Mouse (Mus musculus) bone marrow, adult 2 months (tissue): ENCODE data around the gene Abcc5. TPM values are rescaled to one million over a fixed set of nuclear protein-coding genes. Genes with fewer than 3 reads are reported as not detected.
"Not testable (repeated sequence)": the region's sequence is repeated elsewhere in the genome, so short reads cannot be mapped to it uniquely, and the experiment has no call there.

Source experiments
- H3K27ac ChIP-seq: fragments of 200-500 bp; 2 replicates; pipeline ENCODE4 v1.5.1; 2012; ENCODE audit warnings: low read depth, mild to moderate bottlenecking, control low read depth, inconsistent platforms, low read length; ENCODE audit not compliant: control insufficient read depth, poor library complexity, insufficient read depth
- H3K4me1 ChIP-seq: fragments of 200-500 bp; 2 replicates; pipeline ENCODE4 v1.6.1; 2011; ENCODE audit warnings: low read length; ENCODE audit not compliant: control insufficient read depth, insufficient read depth
- H3K4me3 ChIP-seq: fragments of 200-500 bp; replicated peaks from 2 replicates; pipeline ENCODE3; 2011; ENCODE audit warnings: mild to moderate bottlenecking, low read depth, low read length, control low read depth; ENCODE audit not compliant: control insufficient read depth
- CTCF ChIP-seq: fragments of 200-500 bp; IDR thresholded peaks from 2 replicates; pipeline ENCODE4 v1.5.1; 2011; ENCODE audit warnings: low read length, control low read depth; ENCODE audit not compliant: control insufficient read depth, insufficient read depth
- POLR2A ChIP-seq: fragments of 200-500 bp; IDR thresholded peaks from 2 replicates; pipeline ENCODE4 v1.6.1; 2011; ENCODE audit warnings: low read depth, mild to moderate bottlenecking, control low read depth, low read length, borderline replicate concordance; ENCODE audit not compliant: control insufficient read depth
- WGBS: fragments of 180-500 bp; shearing (Covaris S2); methylation state at CpG from one replicate; pipeline ENCODE4 v1.1.7; 2018; 5-methylcytosine and 5-hydroxymethylcytosine counted together
- polyA plus RNA-seq: library from polyadenylated mRNA; stranded (reverse); fragments of >200 nt; gene quantifications from 2 replicates; pipeline ENCODE4 v1.2.4, GENCODE M21; 2011; ENCODE audit warnings: low replicate concordance; ENCODE audit not compliant: missing spikeins, insufficient read depth, insufficient read length

Gene Abcc5
- polyA plus RNA-seq: 32.1 and 71.4 TPM in 2 replicates

- WGBS: under 1% methylated on average over 62 of the region's 62 CpGs
- TF ChIP-seq POLR2A (peak; percentile 64; the same call in 1 of the 2 replicates), CTCF (peak; percentile 92)
- Histone ChIP-seq H3K4me1 (no peaks in the 10 kb centered on the region; the same call in 1 of the 2 replicates), H3K4me3 (peak within 1 kb of the TSS; percentile 96), H3K27ac (peak within 1 kb of the TSS; percentile 68)
These were observed at the start of gene Abcc5 for GRCm38 (mm10) chr16:20425855-20426598. Gene Abcc5, minus strand, starts transcription at chr16:20426394.

- H3K4me1 ChIP-seq: no peaks in the 10 kb centered on the region
- no peak overlapping the region for H3K4me3 ChIP-seq
- WGBS: 97% methylated on average over 1 of the region's 1 CpGs
- TF ChIP-seq POLR2A (no peak), CTCF (no peak)
- H3K27ac ChIP-seq: no peak overlapping the region
These were observed 49.1 kb upstream of the Abcc5 start for GRCm38 (mm10) chr16:20475335-20475734.

- no peak overlapping the region for H3K27ac ChIP-seq
- H3K4me1 ChIP-seq: no peaks in the 10 kb centered on the region
- TF ChIP-seq POLR2A: no peak
- TF ChIP-seq CTCF: no peak
- WGBS: 79% methylated on average over 6 of the region's 6 CpGs
- no peak overlapping the region for H3K4me3 ChIP-seq
These were observed 48.6 kb upstream of the Abcc5 start for GRCm38 (mm10) chr16:20474786-20475185.

DNA sequence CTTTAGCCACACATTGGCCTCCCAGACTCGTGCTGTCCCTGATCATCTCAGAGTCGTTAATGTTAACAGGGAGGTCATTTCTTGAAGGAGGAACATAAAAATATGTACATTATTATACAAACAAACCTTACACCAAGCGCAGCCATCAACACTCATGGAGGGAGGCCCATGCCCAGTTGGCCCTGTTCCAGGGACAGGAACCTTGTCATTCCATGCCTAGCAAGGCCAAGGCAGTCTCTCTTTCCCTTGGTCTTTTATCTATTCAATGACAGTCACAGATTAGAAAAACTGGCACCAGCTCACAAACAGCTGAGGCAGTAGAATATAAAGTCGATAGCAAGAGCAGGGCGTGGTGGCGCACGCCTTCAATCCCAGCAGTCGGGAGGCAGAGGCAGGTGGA, 48.0 kb upstream of the Abcc5 start:
- H3K4me1 ChIP-seq: no peaks in the 10 kb centered on the region
- no peak overlapping the region for H3K27ac ChIP-seq
- TF ChIP-seq CTCF (no peak), POLR2A (no peak)
- H3K4me3 ChIP-seq: no peak overlapping the region
- WGBS: 84% methylated on average over 8 of the region's 8 CpGs

DNA sequence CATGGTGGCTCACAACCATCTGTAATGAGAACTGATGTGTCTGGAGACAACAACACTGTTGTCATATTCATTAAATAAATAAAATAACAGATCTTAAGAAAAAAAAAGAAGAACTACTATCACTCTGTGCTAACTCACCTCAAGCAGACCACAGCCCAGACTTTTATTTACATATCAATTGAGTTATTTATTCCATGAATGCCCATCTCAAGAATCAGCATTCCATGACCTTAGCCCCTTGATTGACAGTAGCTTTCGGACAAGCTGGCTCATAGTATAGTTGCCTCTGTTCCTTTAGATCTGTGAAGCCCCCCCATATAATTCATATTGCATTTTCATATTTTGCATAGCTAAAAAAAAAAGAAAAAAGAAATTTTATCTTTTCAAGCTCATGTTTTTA, 47.6 kb upstream of the Abcc5 start:
- WGBS: 90% methylated on average over 1 of the region's 1 CpGs
- H3K27ac ChIP-seq: no peak overlapping the region
- TF ChIP-seq POLR2A (no peak), CTCF (no peak)
- no peaks in the 10 kb centered on the region for H3K4me1 ChIP-seq
- H3K4me3 ChIP-seq: no peak overlapping the region

DNA sequence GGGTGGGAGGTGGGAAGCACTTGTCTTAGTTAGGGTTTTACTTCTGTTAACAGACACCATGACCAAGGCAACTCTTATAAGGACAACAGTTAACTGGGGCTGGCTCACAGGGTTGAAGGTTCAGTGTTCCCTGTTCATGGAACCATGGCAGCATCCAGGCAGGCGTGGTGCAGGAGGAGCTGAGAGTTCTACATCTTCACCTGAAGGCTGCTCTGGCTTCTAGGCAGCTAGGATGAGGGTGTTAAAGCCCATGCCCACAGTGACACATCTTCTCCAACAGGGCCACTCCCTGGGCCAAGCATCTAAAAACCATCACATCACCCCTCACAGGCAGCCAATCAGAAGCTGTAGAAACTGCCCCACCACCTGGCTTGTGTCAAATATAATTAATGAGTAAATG, 45.5 kb upstream of the Abcc5 start:
- no peaks in the 10 kb centered on the region for H3K4me1 ChIP-seq
- no peak overlapping the region for H3K4me3 ChIP-seq
- TF ChIP-seq CTCF (no peak), POLR2A (no peak)
- no peak overlapping the region for H3K27ac ChIP-seq
- WGBS: 82% methylated on average over 1 of the region's 1 CpGs

GRCm38 (mm10) chr16:20470981-20471380, 44.8 kb upstream of the Abcc5 start:
- Histone ChIP-seq H3K4me3 (no peak overlapping the region), H3K27ac (no peak overlapping the region), H3K4me1 (no peaks in the 10 kb centered on the region)
- WGBS: 74% methylated on average over 2 of the region's 2 CpGs
- TF ChIP-seq CTCF (no peak), POLR2A (no peak)

DNA sequence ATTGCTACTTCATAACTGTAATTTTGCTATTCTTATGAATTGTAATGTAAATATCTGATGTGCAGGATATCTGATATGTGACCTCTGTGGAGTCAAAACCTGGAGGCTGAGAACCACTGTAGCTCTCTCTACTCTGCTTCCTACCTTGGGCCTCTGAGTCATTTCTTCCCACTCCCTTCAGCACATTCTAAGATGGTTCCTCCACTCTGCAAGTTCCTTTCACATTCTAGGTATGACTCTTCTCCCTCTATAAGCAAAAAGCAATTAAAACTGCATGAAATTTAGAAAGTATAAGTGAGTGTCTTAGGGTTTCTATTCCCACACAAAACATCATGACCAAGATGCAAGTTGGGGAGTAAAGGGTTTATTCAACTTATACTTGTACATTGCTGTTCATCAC, 38.5 kb upstream of the Abcc5 start:
- TF ChIP-seq CTCF (no peak), POLR2A (no peak)
- no peaks in the 10 kb centered on the region for H3K4me1 ChIP-seq
- H3K4me3 ChIP-seq: no peak overlapping the region
- H3K27ac ChIP-seq: no peak overlapping the region

DNA sequence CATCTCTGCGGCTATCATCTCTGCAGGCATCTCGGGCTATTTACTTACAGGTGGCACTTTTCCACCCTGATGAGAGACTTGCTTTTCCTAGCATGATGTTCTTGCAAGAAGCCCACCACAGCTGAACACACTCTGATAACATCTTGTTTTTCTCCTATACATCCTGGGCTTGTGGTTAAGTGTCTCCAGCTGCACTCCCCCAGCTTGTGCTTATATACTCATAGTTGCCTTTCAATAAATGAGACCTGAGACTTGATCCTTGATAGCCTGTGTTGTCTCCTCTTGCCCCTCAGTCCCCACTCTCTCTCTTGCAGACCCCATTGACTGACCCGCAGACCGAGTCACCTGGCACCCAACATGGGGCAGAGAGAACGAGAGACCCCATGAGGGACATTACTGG, 32.5 kb upstream of the Abcc5 start:
- H3K4me1 ChIP-seq, H3K27ac ChIP-seq, H3K4me3 ChIP-seq: not testable (repeated sequence)
- 79% methylated on average over 5 of the region's 5 CpGs for WGBS
